Mouse (Mus musculus) kidney, adult 18-20 months (tissue): Measurements from ENCODE around the gene Ankrd11.

Experiments
- DNase-seq: peaks from one replicate; pipeline ENCODE4 v3.0.0; 2021

The Ankrd11 gene

DNA sequence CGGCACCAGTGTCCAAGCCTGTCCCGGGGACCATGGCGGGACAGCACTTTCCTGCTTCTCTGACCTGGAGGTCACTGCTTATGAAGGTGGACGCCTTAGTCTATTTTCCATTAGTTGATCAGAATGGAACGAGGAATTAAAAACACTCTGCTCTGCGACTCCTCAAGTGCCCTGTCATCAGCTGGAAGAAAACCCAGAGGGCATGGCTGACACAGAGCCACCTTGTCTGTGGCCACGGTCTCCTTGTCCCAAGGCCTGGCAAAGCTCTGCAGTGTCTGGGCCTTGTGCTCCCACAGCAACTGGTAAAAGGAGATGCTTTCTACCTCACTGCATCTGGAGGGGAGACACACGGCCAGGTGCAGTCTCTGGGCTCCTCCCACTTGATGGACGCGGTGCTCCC lies 158.4 kb downstream of the Ankrd11 start:
- no peak for DNase-seq

DNA sequence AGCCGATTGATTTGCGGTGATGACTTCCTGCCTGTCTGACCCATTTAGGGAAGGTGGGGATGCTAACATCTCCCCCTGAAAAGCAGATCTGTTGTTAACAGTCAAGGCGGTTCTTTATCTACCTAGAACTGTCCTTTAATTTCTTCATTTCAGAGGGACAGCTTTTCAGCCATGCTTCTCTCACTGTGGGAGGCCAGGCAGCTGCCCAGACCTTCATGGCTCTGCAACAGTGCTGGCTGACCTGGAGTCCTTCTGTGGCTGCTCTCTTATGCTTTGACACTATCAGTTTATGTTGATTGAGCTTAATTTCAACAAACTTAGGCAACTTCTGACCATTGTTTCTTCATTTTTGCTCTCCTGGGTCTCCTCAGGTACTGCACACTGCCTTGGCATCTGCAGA lies 161.8 kb downstream of the Ankrd11 start:
- no peak for DNase-seq

DNA sequence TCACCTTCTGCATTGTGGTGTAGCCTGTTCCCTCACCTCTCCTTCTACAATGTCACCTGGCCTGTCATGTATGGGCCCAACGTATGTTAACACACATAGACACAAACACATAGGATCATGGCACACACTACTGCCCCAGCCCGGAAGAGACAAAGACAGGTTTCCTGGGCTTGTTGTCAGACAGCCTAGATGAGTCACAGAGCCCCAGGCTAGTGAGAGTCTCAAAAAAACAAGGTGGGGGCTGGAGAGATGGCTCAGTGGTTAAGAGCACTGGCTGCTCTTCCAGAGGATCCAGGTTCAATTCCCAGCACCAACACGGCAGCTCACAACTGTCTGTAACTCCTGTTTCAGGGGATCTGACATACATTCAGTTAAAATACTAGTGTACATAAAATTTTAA lies 163.8 kb downstream of the Ankrd11 start:
- DNase-seq = no peak

DNA sequence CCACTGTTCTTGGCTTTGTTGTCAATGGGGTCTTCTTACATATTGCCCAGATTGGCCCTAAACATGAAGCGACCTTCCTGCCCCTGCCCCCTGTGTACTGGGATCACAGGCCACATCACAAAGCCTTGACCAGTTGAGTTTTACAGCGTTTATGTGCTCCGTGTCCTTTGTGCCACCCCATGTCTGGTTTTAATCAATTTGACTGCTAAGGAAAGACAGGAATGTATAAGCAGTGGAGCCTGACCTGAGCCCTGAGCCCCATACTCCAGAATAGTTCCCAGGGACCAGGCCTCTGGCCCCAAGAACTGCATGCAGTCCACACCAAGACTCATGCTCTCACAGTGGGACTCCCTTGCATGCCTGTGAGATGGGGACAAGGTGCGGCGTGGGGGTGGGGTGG lies 166.9 kb downstream of the Ankrd11 start:
- no peak for DNase-seq

DNA sequence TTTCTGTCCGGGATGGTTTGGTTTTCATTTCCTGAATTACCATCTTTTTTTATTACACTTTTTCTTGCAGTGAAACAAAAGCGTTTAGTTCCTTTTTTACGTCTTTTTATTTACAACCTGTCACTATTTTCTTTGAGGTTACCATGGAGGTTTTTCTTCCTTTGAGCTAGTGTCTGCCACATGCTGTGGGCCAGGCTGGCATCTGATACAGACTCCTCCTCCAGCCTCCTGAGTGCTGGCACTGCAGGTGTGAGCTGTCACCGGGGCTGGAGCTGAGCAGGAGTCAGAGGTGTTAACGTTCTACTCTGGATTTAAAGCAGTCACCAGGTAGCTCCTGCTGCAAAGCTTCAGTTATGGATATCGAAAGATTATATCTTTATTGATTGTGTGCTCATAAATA lies 168.9 kb downstream of the Ankrd11 start:
- no peak for DNase-seq

DNA sequence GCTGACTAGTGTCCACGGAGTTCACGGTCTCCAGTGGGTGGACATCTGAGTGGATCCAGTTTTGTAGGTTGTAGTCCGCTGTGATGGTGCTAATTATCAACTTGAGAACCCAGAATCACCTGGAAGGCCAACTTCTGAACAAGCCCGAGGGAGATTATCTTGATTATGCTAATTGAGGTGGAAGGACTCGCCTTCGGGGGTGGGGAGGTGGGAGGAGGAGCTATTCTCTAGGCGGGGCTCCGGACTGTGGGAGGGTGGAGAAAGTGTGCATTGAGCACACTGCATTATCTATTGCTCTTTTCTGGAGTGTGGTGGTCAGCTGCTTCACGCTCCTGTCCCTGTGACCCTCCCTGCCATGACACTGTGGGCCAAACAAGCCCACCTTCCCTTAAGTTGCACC lies 170.4 kb downstream of the Ankrd11 start:
- no peak for DNase-seq

DNA sequence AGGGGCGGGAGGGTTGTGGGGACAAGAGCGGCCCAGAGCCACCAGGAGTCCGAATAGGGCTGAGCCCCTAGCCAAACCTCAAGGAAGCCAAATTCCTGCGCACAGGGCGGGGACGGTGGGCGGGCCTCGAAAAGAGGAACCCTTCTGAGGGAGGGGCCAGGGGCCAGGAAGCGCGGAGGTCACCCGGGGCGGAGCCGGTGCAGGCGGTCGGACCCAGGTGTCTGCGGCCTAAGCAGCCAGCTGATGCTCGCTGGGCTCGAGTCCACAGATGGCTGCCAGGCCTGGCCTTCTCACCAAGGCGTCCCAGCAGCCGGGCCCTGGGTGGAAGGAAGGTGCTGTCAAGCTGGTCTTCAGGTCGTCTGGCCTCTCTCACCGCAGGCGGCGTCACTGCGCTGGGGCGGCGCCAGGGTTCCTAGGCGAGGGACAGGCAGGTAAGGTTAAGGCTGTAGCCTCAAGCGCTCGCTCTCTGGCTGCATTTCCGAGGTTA lies 171.7 kb downstream of the Ankrd11 start:
- no peak for DNase-seq

DNA sequence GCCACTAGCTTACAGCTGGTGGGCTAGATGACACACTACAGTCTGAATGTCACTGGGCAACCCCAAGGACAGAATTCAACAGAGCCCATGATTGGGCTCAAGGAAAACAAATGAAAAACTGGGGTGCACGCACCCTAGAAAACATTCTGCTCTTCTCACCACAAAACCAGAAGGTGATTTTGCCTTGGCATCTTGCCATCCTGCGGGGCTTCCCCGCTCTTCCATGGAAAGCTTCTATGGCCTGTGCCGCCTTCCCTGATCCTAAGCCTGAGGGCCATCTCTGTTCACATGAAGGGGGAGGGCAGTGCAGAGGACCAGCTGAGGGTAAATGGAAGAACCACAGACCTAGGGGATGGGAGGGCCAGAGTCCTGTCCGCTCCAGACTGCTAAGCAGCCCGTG lies 174.1 kb downstream of the Ankrd11 start:
- DNase-seq = no peak

DNA sequence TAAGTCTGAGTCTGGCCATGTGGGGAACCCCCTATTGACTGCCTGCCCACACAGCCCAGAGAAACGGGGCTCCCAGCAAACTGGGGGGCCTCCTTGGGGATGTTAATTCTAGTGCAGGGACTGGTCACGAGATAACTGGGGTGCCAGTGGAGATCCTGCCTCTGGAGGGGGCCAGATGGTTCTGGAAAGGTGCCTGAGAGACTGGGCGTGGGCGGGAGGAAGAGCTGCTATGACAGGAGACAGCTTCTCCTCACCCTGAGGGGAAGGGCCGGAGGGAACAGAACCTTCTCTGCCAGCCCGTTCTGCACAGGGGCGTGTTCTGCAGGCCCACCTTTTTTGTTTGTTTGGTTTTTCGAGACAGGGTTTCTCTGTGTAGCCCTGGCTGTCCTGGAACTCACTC lies 175.8 kb downstream of the Ankrd11 start:
- no peak for DNase-seq

DNA sequence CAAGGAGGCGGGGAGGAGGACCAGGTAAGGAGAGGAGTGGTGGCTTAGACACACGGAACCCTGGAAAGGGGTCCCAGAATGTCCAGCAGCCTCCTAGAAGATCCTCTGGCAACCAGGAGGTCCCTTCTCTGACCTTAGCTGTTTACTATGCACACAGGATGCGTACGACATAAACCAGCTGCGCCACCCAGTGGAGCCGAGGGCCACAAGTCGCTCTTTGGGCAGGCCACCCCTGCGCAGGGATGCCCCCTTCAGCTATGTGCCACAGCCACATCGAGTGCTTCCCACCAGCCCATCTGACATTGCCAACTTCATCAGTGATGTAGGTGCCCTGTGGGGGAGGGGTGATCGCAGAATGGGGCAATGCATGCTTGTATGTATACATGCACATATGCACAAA lies 176.6 kb downstream of the Ankrd11 start:
- DNase-seq = no peak

DNA sequence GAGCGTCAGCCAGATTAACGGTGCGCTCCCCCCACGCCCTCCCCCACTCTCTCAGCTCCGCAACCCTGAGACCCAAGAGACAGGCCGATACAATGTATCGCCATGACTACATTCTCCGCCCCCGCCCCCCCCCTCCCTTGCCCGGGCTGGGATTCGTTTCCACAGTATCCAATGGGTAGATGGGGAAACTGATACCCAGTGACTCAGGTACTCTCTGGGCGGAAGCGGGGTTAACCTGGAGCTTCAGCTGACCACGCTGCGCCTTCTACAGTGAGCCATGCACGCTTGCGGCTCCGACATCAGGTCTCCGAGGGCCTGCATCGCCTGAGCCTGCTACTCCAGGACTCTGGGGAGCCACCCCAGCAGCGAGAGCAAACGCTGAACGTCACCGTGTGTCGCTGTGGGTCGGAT lies 177.4 kb downstream of the Ankrd11 start:
- DNase-seq = no peak

DNA sequence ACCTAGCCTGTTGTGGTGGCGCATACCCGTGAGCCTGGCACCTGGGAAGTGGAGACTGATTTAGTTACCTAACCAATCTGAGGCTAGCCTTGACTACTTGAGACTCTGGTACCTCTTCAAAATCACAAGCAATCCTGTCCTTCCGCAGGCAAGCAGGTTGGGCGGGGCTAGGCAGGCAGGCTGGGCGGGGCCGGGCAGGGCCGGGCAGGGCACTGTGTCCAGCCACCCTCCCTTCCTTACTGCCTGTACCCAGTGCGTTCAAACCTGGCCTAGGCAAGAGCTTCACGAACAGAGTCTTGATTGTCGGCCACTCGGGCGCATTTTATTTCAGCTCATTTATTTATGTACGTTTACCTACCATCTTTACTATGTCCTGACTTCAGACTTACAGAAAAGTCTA lies 182.2 kb downstream of the Ankrd11 start:
- DNase-seq = no peak

DNA sequence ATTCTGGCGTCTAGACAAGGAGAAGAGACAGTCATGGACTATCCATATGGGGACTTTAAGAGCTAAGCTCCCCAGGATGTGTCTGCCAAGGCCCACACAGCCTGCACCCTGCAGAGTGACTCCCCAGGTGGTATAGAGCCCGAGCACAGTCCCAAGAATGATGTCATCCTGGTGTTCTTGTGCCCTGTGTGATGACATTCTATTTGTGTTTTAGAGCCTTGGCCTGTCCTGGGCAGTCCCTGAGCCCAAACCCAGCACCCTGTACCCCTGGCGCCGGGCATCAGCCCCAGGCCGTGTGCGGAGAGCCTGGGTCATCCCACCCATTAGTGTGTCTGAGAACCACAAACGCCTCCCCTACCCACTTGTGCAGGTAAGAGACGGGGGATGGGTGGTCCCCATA lies 185.8 kb downstream of the Ankrd11 start:
- no peak for DNase-seq

DNA sequence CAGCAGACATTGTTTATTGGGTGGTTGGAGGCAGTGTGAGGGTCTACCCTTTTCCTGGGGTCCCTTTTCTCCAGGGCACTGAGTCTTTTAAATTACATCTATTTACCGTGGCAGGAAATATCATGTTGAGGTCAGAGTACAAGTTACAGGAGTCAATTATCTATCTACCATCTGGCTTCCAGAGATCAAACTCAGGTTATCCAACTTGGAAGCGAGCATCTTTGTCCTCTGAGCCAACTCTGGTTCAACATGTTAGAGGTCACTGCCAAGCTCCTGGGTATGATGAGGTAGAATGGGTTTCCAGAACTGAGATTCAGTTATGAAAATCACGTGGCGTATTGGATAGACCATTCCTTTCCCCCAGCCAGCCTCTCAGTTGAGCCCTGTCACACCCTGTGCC lies 187.0 kb downstream of the Ankrd11 start:
- no peak for DNase-seq

DNA sequence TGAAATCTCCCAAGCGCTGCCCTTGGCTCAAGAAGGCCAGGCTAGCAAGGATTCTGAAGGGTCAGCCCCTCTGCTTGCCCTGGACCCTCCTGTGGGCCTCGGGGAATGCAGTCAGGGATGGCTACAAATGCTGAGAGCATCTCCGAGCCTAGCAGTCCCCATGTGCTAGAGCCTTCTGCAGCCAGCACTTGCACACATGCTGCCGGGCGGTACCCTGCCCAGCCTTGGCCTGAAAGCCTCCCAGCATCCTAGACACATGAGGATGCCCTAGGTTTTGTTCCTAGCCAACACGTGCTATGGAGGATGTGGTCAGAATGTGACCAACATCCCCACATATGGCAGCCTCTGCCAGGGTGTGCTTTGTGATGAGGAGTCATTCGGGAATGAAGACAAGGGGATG lies 187.7 kb downstream of the Ankrd11 start:
- DNase-seq = no peak

DNA sequence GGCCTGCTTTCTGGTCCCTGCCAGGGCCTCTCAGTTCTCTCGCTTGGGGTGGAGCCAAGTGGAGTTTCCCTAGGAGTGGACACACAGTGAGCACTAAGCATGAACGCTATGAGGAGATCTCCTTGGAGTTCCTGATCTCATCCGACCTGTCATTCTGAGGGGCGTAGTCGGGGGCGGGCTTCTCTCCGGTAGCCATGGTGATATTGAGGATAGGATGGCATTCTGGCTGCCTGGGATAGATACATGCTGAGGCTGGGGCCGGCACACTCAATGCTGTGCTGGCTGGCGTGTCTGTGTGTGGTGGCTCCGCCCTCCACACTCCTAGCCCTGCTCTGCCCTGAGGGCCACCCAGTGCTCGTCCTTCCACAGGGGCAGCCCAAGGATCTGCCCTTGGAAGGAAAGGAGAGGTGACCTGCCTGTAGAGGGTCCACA lies 188.7 kb downstream of the Ankrd11 start:
- no peak for DNase-seq

DNA sequence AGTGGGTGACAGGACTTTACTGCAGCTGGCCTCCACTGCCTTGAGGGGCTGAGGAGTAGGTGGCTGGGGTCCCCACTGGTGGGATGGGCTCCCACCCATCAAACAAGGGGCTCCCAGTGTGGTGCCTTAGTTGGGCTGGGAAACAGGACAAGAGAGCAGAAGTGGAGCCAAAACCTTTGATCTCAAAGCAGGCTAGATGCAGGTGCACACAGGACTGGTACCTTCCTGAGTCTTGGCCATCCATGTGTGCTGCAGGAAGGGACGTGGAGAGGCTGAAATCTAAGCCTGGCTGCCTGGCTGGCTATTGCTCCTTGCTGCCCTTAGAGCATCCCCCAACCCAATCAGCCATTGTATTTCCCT lies 189.6 kb downstream of the Ankrd11 start:
- no peak for DNase-seq

DNA sequence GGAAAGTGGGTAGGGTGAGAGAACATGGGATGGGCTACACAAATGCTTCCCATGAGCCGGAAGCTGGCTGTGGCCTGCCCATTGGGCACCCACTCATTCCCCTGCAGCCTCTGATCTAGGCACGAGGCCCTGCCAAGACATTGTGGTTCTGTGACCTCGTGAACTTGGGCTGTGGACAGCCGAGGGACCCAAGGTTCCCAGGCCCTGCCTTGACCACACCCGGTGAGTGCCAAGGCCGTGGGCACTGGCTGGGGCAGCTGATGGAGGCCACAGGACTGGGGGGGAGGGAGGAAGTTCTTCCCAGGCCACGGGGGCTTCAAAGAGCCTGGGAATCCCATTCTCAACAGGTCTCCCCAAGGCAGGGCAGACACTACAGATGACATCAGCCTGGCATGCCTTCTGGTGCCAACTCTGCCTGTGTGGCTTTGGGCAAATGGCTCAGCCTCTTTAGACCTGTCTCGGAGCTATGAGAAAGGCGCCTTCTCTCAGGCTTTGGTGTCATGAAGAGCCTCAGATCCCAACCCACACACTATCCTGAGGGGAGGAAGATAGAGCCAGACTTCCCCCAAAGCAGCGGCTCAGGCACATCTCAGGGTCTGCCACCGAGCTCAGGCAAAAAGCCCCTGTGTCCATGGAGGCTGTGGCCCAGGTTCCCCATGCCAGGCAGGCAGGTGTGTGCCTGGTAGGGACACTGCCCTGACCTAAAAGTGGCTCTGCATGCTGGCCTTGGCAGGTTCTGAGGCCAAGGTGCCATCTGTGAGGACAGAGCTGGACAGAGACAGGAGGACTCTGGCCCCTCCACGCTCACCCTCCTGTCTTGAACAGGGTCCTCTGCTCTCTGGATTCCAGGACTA lies 190.2 kb downstream of the Ankrd11 start:
- DNase-seq = no peak

DNA sequence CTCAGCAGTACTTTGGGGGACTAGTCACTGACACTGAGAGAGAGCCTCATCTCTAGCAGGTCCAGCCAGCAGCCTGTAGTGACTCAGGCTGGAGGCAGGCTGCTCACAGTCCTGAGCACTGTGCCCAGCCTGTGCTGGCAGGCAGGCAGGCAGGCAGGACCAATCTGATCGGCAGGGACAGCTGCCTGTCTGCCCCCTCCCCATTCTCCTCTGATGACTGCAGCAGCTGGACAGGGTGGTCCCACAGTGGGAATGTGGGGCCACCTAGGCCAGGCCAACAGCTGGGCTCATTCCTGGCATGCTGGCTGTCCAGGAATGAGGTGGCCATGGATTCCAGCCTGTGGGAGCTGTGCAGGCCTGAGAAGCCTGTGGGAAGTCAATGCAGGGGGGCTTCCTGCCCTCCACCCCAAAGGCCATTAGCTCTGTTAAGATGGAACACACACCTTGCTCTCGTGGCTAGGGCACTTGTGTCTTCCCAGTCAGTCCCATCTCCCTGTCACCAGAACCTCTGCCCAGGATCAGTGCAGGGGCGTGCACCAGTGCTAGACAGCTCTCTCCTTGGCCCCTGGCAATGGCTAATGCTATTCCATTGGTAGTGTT lies 191.3 kb downstream of the Ankrd11 start:
- DNase-seq = no peak

DNA sequence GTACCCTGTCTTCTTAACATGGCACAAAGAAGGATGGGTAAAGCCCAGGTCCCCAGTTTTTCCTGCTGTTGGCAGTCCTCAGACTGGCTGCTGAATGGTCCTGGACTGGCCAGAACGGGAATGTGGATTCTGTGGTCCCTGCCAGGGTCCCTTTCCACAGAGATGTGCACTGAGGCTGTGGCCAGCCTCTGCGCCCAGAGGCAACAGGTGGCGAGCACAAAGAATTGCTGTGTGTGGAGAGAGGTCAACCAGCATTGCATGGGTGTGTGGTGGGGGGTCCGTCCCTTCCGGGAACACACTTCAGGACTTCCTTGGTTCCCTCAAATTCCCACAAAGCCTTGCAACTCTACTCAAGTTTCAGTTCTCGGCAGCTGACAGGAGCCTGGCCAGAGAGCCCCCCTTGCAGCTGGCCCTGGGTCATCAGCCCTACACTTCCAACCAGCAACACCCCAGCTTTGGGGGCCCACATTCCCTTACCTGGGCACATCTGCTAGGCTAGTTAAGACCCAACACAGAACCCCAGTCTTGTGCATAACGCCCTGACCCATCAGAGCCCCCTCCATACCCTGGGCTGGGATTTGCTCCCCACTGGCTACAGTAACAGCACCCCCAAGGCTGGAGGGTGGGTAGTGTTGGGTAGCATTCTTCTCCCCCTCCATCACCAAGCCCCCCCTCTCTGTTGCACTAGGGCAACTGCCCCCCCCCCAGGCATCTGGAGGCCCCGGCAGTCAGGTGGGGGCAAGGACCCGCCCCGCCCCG lies 192.7 kb downstream of the Ankrd11 start:
- no peak for DNase-seq

DNA sequence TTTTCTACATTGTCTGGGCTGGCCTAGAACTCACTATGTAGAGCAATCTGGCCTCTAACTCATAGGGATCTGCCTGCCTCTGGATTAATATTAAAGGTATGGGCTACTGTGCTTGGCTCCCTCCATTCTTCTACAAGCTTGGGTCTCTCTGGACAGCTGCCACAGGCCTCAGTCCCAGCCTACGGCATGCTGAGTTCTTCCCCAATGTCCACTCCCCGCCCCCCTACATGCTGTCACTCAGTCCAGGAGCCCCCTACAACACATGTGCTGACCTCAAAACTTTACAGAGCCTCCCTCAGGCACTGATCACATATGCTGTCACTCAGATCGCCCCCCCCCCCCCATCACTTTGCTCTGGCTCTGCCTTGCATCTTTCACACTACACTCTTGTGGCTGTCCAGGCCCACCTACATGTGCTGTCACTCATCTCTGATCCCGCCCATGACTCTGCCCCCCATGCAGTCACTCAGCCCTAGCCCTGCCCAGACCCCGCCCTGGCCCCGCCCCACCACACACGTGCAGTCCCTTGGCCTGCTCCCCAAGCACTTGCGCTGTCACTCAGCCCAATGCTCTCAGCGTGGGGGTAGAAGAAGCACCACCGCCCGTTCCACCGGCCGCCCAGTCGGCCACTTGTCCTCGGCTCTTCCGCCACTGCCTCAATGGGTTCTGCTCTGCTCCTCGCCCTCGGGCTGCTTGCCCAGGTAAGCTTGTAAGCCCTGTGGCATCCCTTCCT lies 194.1 kb downstream of the Ankrd11 start, which contains the start of gene Cdh15:
Cdh15 (plus strand) TSS at position 138 of the 733 bp plus-strand sequence.
- DNase-seq = peak; percentile 11

DNA sequence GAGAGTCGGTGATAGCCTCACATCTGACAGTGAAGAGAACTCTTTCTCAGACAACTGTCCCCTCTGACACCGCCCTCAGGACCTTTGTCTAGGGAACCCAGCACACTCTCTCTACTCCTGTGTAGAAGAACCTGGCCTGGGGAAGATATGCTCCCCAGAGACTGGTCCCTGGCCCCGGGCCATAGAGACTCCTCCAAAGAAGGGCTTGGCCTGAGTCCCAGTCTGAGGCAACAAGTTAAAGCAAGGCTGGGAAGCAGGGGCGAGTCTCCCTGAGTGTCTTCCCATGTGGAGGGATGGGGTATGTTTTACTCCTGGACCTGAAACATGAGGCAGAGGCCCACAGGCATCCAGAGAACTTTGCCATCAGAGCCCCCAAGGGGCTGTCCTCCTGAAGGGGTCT lies 196.4 kb downstream of the Ankrd11 start:
- no peak for DNase-seq

DNA sequence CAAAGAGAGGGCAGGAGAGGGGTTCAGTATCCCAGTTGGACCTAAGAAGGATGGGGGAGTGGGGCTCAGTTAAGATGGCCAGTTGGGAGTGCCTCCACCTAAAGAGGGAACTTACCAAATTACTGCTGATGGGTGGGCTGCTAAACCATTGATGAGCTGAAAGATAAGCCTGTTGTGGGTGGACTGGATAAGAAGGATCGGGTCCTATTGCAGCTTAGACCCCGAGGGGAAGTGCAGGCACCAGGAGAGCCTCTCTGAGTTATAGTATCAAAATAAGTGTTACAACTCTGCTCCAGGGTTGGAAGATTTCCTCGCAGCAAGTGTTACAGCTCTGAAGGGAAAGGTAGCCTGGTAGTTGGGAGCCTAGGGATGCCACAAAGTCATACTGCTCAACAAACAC lies 197.9 kb downstream of the Ankrd11 start:
- no peak for DNase-seq
